Mouse (Mus musculus) liver, adult 2 months (tissue): ENCODE measurements around the gene Mboat1. TPM values are rescaled to one million over a fixed set of nuclear protein-coding genes. Genes with fewer than 3 reads are reported as not detected.

Experiments
- DNase-seq: peaks from one replicate; pipeline ENCODE4 v3.0.0-alpha.2; 2011; ENCODE audit warnings: low read depth, low spot score; ENCODE audit errors: extremely low read depth
- H3K27ac ChIP-seq: fragments of 200-500 bp; replicated peaks from 2 replicates; pipeline ENCODE4 v1.5.1; 2012; ENCODE audit warnings: low read depth, mild to moderate bottlenecking, control low read depth, inconsistent platforms, low read length; ENCODE audit not compliant: insufficient read depth
- H3K27me3 ChIP-seq: fragments of 200-500 bp; 2 replicates; pipeline ENCODE4 v1.6.1; 2012; ENCODE audit warnings: mild to moderate bottlenecking, moderate library complexity, low read length, inconsistent platforms; ENCODE audit not compliant: control insufficient read depth, insufficient read depth
- H3K36me3 ChIP-seq: fragments of 200-500 bp; 2 replicates; pipeline ENCODE4 v1.6.1; 2012; ENCODE audit warnings: low read length, inconsistent platforms; ENCODE audit not compliant: control insufficient read depth, insufficient read depth
- H3K4me1 ChIP-seq: fragments of 200-500 bp; 2 replicates; pipeline ENCODE4 v1.6.1; 2011; ENCODE audit warnings: low read length; ENCODE audit not compliant: control insufficient read depth, insufficient read depth
- H3K4me3 ChIP-seq: fragments of 200-500 bp; 2 replicates; pipeline ENCODE4 v1.5.1; 2011; ENCODE audit warnings: low read depth, mild to moderate bottlenecking, control low read depth, low read length, moderate library complexity; ENCODE audit not compliant: insufficient read depth
- H3K79me2 ChIP-seq: fragments of 200-500 bp; 2 replicates; pipeline ENCODE4 v1.6.1; 2012; ENCODE audit warnings: inconsistent platforms, mild to moderate bottlenecking, low read length, moderate library complexity; ENCODE audit not compliant: control insufficient read depth, insufficient read depth
- H3K9ac ChIP-seq: fragments of 200-500 bp; 2 replicates; pipeline ENCODE4 v1.6.1; 2012; ENCODE audit warnings: low read depth, mild to moderate bottlenecking, control low read depth, inconsistent platforms, low read length
- CTCF ChIP-seq: fragments of 200-500 bp; IDR thresholded peaks from 2 replicates; pipeline ENCODE4 v1.5.1; 2011; ENCODE audit warnings: low read depth, low read length, control low read depth
- POLR2A ChIP-seq: fragments of 200-500 bp; IDR thresholded peaks from 2 replicates; pipeline ENCODE4 v1.6.1; 2011; ENCODE audit warnings: low read length, control low read depth; ENCODE audit not compliant: insufficient read depth; ENCODE audit errors: extremely low read depth
- WGBS: fragments of 180-500 bp; shearing (Covaris S2); methylation state at CpG from one replicate; pipeline ENCODE4 v1.1.7; 2018; 5-methylcytosine and 5-hydroxymethylcytosine counted together
- polyA plus RNA-seq: library from polyadenylated mRNA; depleted of rRNA; stranded (reverse); fragments of >200 nt; gene quantifications from 2 replicates; pipeline ENCODE4 v1.2.3, GENCODE M21; 2012
- total RNA-seq: library from RNA; depleted of rRNA; stranded (reverse); fragments of >200 nt; gene quantifications from 2 replicates; pipeline ENCODE4 v1.2.3, GENCODE M21; 2014

The Mboat1 gene
- total and polyA plus RNA-seq, 2 experiments, result 0.28 to 0.55 TPM

- 74% methylated on average over 6 of the region's 6 CpGs for WGBS
- Histone ChIP-seq H3K79me2 (no peaks in the 10 kb centered on the region), H3K27ac (no peak overlapping the region), H3K27me3 (no peaks in the 10 kb centered on the region), H3K9ac (no peak overlapping the region), H3K4me3 (no peak overlapping the region), H3K4me1 (no peaks in the 10 kb centered on the region), H3K36me3 (no peaks in the 10 kb centered on the region)
- DNase-seq, result no peak
- no peak for TF ChIP-seq CTCF
- no peak for TF ChIP-seq POLR2A
Measured at GRCm38 (mm10) chr13:30254421-30254820, 118.1 kb downstream of the Mboat1 start.

DNA sequence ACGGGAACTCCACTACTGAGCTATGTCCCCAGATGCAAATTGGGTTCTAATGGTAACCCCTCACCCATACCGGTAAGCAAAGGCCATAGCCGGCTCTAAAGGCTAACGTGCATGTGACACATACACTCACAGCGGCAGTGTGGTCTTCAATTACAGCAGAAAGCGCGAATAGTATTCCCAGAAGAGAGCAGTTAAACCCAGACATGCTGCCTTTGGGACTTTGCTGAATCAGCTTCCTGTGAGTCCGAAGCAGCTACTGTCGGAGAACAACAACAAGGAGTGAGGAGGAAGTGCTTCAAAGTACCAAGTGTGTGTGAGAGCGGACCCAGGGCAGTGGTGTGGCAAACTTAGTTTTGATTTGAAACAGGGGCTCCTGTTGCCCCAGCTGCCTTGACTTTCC lies 122.5 kb downstream of the Mboat1 start:
- TF ChIP-seq POLR2A (no peak), CTCF (no peak)
- H3K36me3 ChIP-seq, result no peaks in the 10 kb centered on the region
- H3K4me1 ChIP-seq, result no peaks in the 10 kb centered on the region; the same call in 1 of the 2 replicates
- H3K27ac ChIP-seq, result no peak overlapping the region
- no peaks in the 10 kb centered on the region for H3K27me3 ChIP-seq
- H3K79me2 ChIP-seq, result no peaks in the 10 kb centered on the region
- H3K9ac ChIP-seq, result no peak overlapping the region
- WGBS, result 71% methylated on average over 10 of the region's 10 CpGs
- H3K4me3 ChIP-seq, result no peak overlapping the region
- no peak for DNase-seq

GRCm38 (mm10) chr13:30259326-30259725 lies 123.0 kb downstream of the Mboat1 start:
- Histone ChIP-seq H3K4me1 (no peaks in the 10 kb centered on the region; the same call in 1 of the 2 replicates), H3K79me2 (no peaks in the 10 kb centered on the region), H3K27me3 (no peaks in the 10 kb centered on the region), H3K4me3 (no peak overlapping the region), H3K36me3 (no peaks in the 10 kb centered on the region), H3K9ac (no peak overlapping the region), H3K27ac (no peak overlapping the region)
- DNase-seq, result no peak
- TF ChIP-seq POLR2A, result no peak
- TF ChIP-seq CTCF, result no peak
- 86% methylated on average over 9 of the region's 9 CpGs for WGBS

GRCm38 (mm10) chr13:30259912-30260560 lies 123.7 kb downstream of the Mboat1 start:
- WGBS, result 11% methylated on average over 8 of the region's 8 CpGs
- Histone ChIP-seq H3K79me2 (no peaks in the 10 kb centered on the region), H3K4me3 (no peak overlapping the region), H3K9ac (no peak overlapping the region), H3K4me1 (no peaks in the 10 kb centered on the region; the same call in 1 of the 2 replicates), H3K27me3 (no peaks in the 10 kb centered on the region), H3K27ac (no peak overlapping the region), H3K36me3 (no peaks in the 10 kb centered on the region)
- peak; percentile 67 for DNase-seq
- no peak for TF ChIP-seq POLR2A
- peak; percentile 68 for TF ChIP-seq CTCF

DNA sequence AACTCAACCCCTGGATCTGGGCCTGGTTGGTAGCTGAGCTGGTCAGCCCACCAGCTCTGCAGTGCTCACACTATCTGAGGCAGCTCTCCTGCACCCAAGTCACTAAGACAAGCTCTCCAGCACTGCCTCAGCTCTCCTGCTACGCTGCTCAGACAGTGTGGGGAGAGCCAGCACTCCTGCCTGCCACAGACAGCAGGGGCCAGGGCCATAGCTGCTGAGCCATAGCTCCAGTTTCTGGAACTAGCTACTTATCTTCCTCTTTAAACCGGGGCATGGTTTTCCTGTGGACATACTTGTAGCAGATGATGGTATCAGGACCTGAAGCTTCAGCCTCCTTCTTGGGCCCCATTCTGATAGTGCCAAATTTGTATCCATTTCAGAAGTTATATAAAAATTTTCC lies 127.4 kb downstream of the Mboat1 start:
- H3K79me2 ChIP-seq, result no peaks in the 10 kb centered on the region
- no peaks in the 10 kb centered on the region for H3K36me3 ChIP-seq
- no peak for DNase-seq
- 83% methylated on average over 2 of the region's 2 CpGs for WGBS
- H3K27me3 ChIP-seq, result no peaks in the 10 kb centered on the region
- TF ChIP-seq POLR2A (no peak), CTCF (no peak)
- no peaks in the 10 kb centered on the region; the same call in 1 of the 2 replicates for H3K4me1 ChIP-seq
- H3K27ac ChIP-seq, result no peak overlapping the region
- H3K9ac ChIP-seq, result no peak overlapping the region
- H3K4me3 ChIP-seq, result no peak overlapping the region

GRCm38 (mm10) chr13:30264303-30264702 lies 128.0 kb downstream of the Mboat1 start:
- Histone ChIP-seq H3K36me3 (no peaks in the 10 kb centered on the region), H3K27ac (no peak overlapping the region), H3K79me2 (no peaks in the 10 kb centered on the region), H3K27me3 (no peaks in the 10 kb centered on the region), H3K4me1 (no peaks in the 10 kb centered on the region; the same call in 1 of the 2 replicates), H3K4me3 (no peak overlapping the region), H3K9ac (no peak overlapping the region)
- TF ChIP-seq CTCF (no peak), POLR2A (no peak)
- no peak for DNase-seq
- WGBS, result 78% methylated on average over 12 of the region's 12 CpGs
